Mouse (Mus musculus): Measurements from ENCODE around the gene Trip6. TPM values are rescaled to one million over a fixed set of nuclear protein-coding genes. Genes with fewer than 3 reads are reported as not detected.

The Trip6 gene
- polyA plus RNA-seq, 1 experiment from 2014 or later, result 8.2 TPM

GRCm38 (mm10) chr5:137299240-137299639, 15.0 kb downstream of the Trip6 start:
- Histone ChIP-seq H3K4me2 (no peak overlapping the region), H3K9ac (no peak overlapping the region), H3K4me3 (replicated peaks) (no peak overlapping the region), H3K36me3 (replicated peaks) (peaks cover 96% of the 10 kb centered on the region), H3K9me3 (replicated peaks) (no peaks in the 10 kb centered on the region), H3K27ac (replicated peaks) (no peak overlapping the region), H3K27me3 (no peaks in the 10 kb centered on the region), H3K4me1 (replicated peaks) (peaks cover 28% of the 10 kb centered on the region)
- ATAC-seq (ENCODE audit: insufficient read depth), result no peak
- WGBS (ENCODE audit: insufficient replicate concordance), result 91% methylated on average over 7 of the region's 7 CpGs

DNA sequence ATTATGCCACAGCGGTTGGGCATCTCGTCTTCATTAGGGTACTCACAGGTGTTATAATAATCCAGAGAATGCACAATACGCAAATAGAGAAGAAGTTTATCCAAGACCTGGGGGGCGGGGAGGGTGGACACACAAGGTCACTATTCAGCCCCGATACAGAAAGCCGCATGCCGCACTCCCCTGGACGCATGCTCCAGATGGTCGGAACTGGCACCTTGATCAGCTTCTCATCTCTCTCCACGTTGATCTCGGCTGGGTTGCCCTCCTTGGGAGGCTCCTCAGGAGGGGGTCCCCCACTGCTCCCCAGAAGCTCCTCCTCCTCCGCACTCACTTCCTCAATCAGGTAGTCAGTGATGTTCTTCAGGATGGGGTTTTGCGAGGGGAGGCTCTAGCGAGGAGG, 17.1 kb downstream of the Trip6 start:
- no peak overlapping the region for H3K27ac ChIP-seq (replicated peaks)
- H3K9ac ChIP-seq, result no peak overlapping the region
- 89% methylated on average over 14 of the region's 14 CpGs for WGBS (ENCODE audit: insufficient replicate concordance)
- H3K9me3 ChIP-seq (replicated peaks), result no peaks in the 10 kb centered on the region
- no peak for ATAC-seq (ENCODE audit: insufficient read depth)
- H3K4me1 ChIP-seq (replicated peaks), result peaks cover 39% of the 10 kb centered on the region
- no peak overlapping the region for H3K4me2 ChIP-seq
- no peaks in the 10 kb centered on the region for H3K27me3 ChIP-seq
- H3K4me3 ChIP-seq (replicated peaks), result no peak overlapping the region
- H3K36me3 ChIP-seq (replicated peaks), result peaks cover 75% of the 10 kb centered on the region

DNA sequence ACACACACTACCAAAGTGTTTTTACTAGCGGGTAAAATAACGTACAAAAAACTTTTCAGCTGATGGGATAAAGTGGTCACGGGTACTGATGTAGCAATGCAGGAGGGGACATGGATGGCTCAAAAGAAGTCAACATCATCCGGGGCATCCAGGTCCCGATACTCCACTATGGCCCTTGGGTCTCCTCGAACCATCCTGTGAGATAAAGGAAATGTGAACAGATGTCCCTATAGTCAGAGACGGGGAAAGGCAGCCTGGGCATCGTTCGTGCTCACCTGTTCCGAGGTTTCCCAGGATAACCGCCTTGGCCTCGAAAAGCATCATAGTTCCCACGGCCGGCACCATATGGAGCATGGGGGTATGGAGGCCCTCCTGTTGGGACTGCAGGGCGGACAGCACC, 18.5 kb downstream of the Trip6 start:
- Histone ChIP-seq H3K4me3 (replicated peaks) (peak overlapping the region; percentile 83; the same call in 1 of the 2 replicates), H3K27ac (replicated peaks) (no peak overlapping the region), H3K27me3 (peaks cover 7% of the 10 kb centered on the region; the same call in 1 of the 2 replicates), H3K4me2 (peak overlapping the region; percentile 100), H3K9ac (peak overlapping the region; percentile 89; the same call in 1 of the 2 replicates), H3K36me3 (replicated peaks) (peaks cover 67% of the 10 kb centered on the region), H3K9me3 (replicated peaks) (no peaks in the 10 kb centered on the region), H3K4me1 (replicated peaks) (peaks cover 53% of the 10 kb centered on the region)
- no peak for ATAC-seq (ENCODE audit: insufficient read depth)
- 85% methylated on average over 15 of the region's 15 CpGs for WGBS (ENCODE audit: insufficient replicate concordance)

DNA sequence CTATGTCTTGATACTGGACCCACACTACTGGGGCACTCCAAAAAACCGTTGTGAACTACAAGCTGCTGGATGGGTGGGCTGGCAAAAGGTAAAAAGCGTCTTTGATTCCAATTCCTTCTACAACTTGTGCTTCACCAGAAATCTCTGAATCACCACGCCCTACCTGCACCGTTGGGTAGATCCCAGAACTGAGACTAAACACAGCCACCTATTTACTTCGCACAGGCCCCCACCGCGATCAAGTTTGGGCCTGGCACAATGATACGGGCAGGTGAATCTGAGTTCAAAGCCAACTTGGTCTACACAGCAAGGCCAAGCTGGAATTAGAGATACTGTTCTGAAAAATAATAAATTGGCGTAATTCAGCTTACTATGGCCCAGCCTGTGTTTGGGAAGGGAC, 18.9 kb downstream of the Trip6 start:
- peak overlapping the region; percentile 83 for H3K4me3 ChIP-seq (replicated peaks)
- no peak for ATAC-seq (ENCODE audit: insufficient read depth)
- H3K36me3 ChIP-seq (replicated peaks), result peaks cover 63% of the 10 kb centered on the region
- H3K9ac ChIP-seq, result peak overlapping the region; percentile 89
- H3K4me2 ChIP-seq, result peak overlapping the region; percentile 100
- H3K4me1 ChIP-seq (replicated peaks), result peaks cover 57% of the 10 kb centered on the region
- H3K27me3 ChIP-seq, result peaks cover 7% of the 10 kb centered on the region; the same call in 1 of the 2 replicates
- H3K27ac ChIP-seq (replicated peaks), result peak overlapping the region; percentile 100
- WGBS (ENCODE audit: insufficient replicate concordance), result 76% methylated on average over 9 of the region's 9 CpGs
- H3K9me3 ChIP-seq (replicated peaks), result no peaks in the 10 kb centered on the region

GRCm38 (mm10) chr5:137294744-137295093, 19.5 kb downstream of the Trip6 start:
- Histone ChIP-seq H3K36me3 (replicated peaks) (peaks cover 57% of the 10 kb centered on the region), H3K9me3 (replicated peaks) (no peaks in the 10 kb centered on the region), H3K4me1 (replicated peaks) (peaks cover 63% of the 10 kb centered on the region), H3K4me2 (peak overlapping the region; percentile 100), H3K27me3 (peaks cover 12% of the 10 kb centered on the region), H3K4me3 (replicated peaks) (peak overlapping the region; percentile 83), H3K27ac (replicated peaks) (peak overlapping the region; percentile 100), H3K9ac (peak overlapping the region; percentile 89)
- peak; percentile 10 for ATAC-seq (ENCODE audit: insufficient read depth)
- 11% methylated on average over 18 of the region's 18 CpGs for WGBS (ENCODE audit: insufficient replicate concordance)

DNA sequence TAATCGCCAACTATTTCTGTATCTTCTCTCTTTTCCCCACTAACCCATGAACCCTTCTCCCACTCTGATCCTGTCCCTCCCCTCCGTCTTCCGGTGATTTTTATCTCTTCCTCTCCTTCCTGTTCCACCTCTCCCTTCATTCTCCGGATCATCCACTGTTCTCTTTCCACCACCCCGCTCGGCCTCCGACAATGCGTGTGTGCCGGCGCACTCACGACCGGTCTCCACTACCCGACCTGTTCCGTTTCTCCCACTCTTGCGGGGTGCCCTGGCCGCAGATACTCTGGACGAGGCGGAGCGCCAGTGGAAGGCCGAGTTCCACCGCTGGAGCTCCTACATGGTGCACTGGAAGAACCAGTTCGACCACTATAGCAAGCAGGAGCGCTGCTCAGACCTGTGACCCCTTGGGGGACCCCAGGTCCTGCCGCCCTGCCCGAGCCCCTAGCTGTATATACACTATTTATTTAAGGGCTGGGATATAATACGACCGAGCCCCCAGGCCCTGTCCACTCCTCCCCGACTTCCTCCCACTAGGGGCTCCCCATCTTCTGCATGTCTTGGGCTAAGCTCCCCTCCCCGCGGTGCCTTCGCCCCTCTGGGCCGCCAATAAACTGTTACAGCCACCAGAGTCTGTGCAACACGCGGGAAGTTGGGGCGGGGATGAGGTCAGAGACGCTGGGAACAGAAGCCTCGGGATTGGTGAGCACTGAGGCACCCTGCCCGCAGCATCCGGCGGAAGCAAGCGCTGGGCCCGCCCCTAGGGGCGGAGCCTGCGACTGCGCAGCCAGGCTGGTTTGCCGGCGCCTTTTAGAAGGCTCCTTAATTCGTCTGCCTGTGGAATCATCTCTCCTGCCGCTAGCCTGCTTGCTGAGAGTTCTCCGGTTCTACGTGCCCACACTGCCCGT, 20.1 kb downstream of the Trip6 start, which contains the start of gene Ufsp1:
TSS of gene Ufsp1 (plus strand) at position 791 of the 905 bp plus-strand sequence.
- WGBS (ENCODE audit: insufficient replicate concordance), result under 1% methylated on average over 52 of the region's 52 CpGs
- Histone ChIP-seq H3K4me2 (peak within 1 kb of the TSS; percentile 100), H3K9ac (peak within 1 kb of the TSS; percentile 89), H3K27ac (replicated peaks) (peak within 1 kb of the TSS; percentile 100), H3K36me3 (replicated peaks) (peaks cover 51% of the 10 kb centered on the region), H3K27me3 (peaks cover 18% of the 10 kb centered on the region), H3K9me3 (replicated peaks) (no peaks in the 10 kb centered on the region), H3K4me1 (replicated peaks) (peaks cover 69% of the 10 kb centered on the region), H3K4me3 (replicated peaks) (peak within 1 kb of the TSS; percentile 83)
- ATAC-seq (ENCODE audit: insufficient read depth), result peak; percentile 63

DNA sequence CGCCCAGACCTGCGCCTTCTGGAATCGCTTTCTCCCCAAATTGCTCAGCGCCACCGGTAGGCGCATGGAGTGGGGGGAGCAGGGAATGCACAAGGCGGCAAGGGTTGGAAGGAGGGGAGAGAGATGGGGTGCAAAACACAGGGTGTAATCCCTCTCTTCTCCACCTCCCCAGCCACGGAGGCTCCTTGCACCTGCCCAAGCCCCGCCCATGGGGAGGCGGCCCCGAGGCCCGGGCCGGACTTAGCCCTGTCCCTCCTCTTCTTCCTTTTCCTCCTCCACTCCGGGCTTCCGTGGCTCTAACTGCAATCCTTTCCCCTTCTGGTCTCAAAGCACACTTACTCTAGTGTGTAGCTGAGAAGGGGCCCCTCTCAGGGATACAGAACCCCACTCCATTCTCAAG, 20.9 kb downstream of the Trip6 start:
- H3K36me3 ChIP-seq (replicated peaks), result peaks cover 43% of the 10 kb centered on the region
- peaks cover 25% of the 10 kb centered on the region for H3K27me3 ChIP-seq
- no peaks in the 10 kb centered on the region for H3K9me3 ChIP-seq (replicated peaks)
- ATAC-seq (ENCODE audit: insufficient read depth), result peak; percentile 16
- H3K27ac ChIP-seq (replicated peaks), result peak overlapping the region; percentile 100
- H3K4me1 ChIP-seq (replicated peaks), result peaks cover 75% of the 10 kb centered on the region
- WGBS (ENCODE audit: insufficient replicate concordance), result 0% methylated on average over 13 of the region's 15 CpGs
- peak overlapping the region; percentile 83 for H3K4me3 ChIP-seq (replicated peaks)
- H3K4me2 ChIP-seq, result peak overlapping the region; percentile 100
- H3K9ac ChIP-seq, result peak overlapping the region; percentile 89

- H3K9me3 ChIP-seq (replicated peaks), result no peaks in the 10 kb centered on the region
- peaks cover 24% of the 10 kb centered on the region for H3K36me3 ChIP-seq (replicated peaks)
- H3K4me3 ChIP-seq (replicated peaks), result peak overlapping the region; percentile 83
- peaks cover 93% of the 10 kb centered on the region for H3K4me1 ChIP-seq (replicated peaks)
- ATAC-seq (ENCODE audit: insufficient read depth), result no peak
- peak overlapping the region; percentile 100 for H3K27ac ChIP-seq (replicated peaks)
- H3K27me3 ChIP-seq, result peaks cover 41% of the 10 kb centered on the region
- H3K4me2 ChIP-seq, result peak overlapping the region; percentile 100
- peak overlapping the region; percentile 89 for H3K9ac ChIP-seq
- WGBS (ENCODE audit: insufficient replicate concordance), result 66% methylated on average over 15 of the region's 15 CpGs
Measured at GRCm38 (mm10) chr5:137291381-137291926, 22.8 kb downstream of the Trip6 start.

DNA sequence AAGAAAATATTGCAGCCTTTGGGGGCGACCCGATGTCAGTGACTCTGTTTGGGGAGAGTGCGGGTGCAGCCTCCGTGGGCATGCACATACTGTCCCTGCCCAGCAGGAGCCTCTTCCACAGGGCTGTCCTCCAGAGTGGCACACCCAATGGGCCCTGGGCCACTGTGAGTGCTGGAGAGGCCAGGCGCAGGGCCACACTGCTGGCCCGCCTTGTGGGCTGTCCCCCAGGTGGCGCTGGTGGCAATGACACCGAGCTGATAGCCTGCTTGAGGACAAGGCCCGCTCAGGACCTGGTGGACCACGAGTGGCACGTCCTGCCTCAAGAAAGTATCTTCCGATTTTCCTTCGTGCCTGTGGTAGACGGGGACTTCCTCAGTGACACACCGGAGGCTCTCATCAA, 23.5 kb downstream of the Trip6 start:
- ATAC-seq (ENCODE audit: insufficient read depth), result peak; percentile 63
- Histone ChIP-seq H3K36me3 (replicated peaks) (peaks cover 17% of the 10 kb centered on the region), H3K4me3 (replicated peaks) (peak overlapping the region; percentile 83), H3K27ac (replicated peaks) (peak overlapping the region; percentile 100), H3K4me1 (replicated peaks) (peaks cover 93% of the 10 kb centered on the region), H3K9ac (peak overlapping the region; percentile 89), H3K9me3 (replicated peaks) (no peaks in the 10 kb centered on the region), H3K27me3 (peaks cover 49% of the 10 kb centered on the region), H3K4me2 (peak overlapping the region; percentile 100)
- WGBS (ENCODE audit: insufficient replicate concordance), result 13% methylated on average over 15 of the region's 15 CpGs

GRCm38 (mm10) chr5:137289591-137290365, 24.4 kb downstream of the Trip6 start:
- Histone ChIP-seq H3K4me1 (replicated peaks) (peaks cover 84% of the 10 kb centered on the region), H3K27ac (replicated peaks) (peak overlapping the region; percentile 100), H3K9ac (peak overlapping the region; percentile 93), H3K27me3 (peaks cover 49% of the 10 kb centered on the region), H3K9me3 (replicated peaks) (no peaks in the 10 kb centered on the region), H3K4me2 (peak overlapping the region; percentile 100), H3K4me3 (replicated peaks) (peak overlapping the region; percentile 83), H3K36me3 (replicated peaks) (peaks cover 8% of the 10 kb centered on the region)
- 14% methylated on average over 13 of the region's 13 CpGs for WGBS (ENCODE audit: insufficient replicate concordance)
- peak; percentile 77 for ATAC-seq (ENCODE audit: insufficient read depth)
